Mouse (Mus musculus) bone marrow macrophage, adult 2 months (primary cell): ENCODE measurements around the gene Hoxd8.

Experiments
- CTCF ChIP-seq: IDR thresholded peaks from 2 replicates; pipeline ENCODE4 v1.5.1; 2012; ENCODE audit warnings: low read depth, mild to moderate bottlenecking, low read length, moderate library complexity
- POLR2A ChIP-seq: IDR thresholded peaks from 2 replicates; pipeline ENCODE4 v1.6.1; 2012; ENCODE audit warnings: mild to moderate bottlenecking, low read depth, low read length, borderline replicate concordance

DNA sequence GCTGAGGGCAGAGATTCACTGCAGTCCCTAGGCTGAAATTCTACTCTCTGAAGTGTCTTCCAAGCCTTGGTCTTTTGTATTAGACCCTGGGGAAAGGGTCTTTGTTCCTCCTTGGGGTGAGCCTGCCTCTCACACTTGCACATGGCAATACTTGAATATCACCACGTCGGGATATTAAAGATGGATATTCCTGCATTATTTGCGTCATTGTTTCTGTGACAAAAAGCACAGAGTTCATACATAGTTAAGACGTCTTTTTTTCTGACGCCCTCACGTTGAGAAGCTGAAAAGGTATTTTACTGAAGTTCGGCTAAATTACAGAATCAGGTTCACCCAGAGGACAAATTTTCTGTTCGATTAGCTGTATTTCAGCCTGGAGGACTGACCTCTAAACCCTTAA, 25.9 kb downstream of the Hoxd8 start:
- TF ChIP-seq CTCF = no peak
- TF ChIP-seq POLR2A = no peak
